Mouse (Mus musculus): Measurements from ENCODE around the gene C2cd5.

Gene C2cd5

DNA sequence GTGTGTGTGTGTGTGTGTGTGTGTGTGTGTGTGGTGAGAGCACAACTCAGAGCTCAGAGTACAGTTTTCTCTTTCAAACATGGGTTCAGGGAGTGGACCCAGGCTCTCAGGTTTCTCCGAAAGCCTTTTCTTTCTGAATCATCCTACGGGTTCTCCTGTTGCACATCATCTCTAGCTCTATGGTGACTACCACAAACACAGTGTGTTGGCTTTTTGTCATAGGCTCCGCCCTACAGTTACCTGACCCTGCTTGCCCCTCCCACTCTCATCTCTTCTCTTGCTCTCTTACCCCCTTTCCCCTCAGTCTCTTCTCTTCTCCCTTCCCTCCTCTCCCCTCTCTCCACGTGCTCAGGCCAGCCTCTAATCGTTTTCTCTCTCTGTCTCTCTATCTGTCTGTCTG, 15.6 kb upstream of the C2cd5 start:
- DNase-seq (ENCODE audit: low spot score): no peak

GRCm38 (mm10) chr6:143115011-143115445, 15.1 kb upstream of the C2cd5 start:
- DNase-seq (ENCODE audit: low spot score): no peak

GRCm38 (mm10) chr6:143114556-143114955, 14.6 kb upstream of the C2cd5 start:
- DNase-seq (ENCODE audit: low spot score): no peak

DNA sequence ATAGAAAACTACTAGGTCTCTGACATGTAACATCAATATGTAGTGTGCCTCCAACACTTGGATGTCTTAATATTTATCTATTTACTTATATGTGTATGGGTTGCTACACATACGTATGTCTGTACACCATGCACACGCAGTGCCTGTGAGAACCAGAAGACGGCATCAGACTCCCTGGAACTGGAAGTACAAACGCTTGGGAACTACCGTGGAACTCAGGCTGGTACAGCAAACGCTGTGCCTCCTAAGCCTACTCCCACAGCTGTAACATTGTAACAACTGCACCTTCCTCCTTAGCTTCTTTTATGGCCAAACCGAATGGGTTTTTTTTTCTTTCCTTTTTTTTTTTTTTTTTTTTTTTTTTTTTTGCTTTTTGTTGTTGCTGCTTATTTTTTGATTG, 10.4 kb upstream of the C2cd5 start:
- DNase-seq (ENCODE audit: low spot score): no peak

DNA sequence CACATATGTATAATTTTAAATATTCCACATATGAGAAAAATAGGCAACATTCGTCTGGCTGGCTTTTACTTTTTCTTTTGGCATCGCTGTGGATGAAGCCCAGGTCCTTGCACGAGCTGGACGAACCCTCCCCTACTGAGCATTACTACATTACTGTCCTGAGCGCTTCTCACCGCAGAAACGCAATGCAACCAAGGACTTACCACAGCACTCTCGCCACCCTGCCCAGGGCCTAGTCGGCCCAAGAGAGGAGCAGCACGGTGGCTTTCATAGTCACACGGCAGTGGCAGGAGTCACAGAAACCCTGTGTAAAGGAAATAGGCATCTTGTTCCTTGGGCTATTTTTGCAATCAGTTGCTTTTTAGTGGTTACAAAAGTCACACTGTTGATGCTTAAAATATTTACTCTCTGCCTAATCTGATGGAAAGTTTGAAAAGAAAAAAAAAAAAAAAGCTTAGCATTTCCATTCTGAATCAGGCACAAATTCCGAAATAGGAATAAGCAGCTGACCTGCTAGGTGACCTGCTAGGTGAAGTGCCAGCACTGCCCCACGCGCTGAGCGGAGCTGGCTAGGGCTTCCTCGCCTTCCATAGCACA, 9.8 kb upstream of the C2cd5 start:
- DNase-seq (ENCODE audit: low spot score): no peak

DNA sequence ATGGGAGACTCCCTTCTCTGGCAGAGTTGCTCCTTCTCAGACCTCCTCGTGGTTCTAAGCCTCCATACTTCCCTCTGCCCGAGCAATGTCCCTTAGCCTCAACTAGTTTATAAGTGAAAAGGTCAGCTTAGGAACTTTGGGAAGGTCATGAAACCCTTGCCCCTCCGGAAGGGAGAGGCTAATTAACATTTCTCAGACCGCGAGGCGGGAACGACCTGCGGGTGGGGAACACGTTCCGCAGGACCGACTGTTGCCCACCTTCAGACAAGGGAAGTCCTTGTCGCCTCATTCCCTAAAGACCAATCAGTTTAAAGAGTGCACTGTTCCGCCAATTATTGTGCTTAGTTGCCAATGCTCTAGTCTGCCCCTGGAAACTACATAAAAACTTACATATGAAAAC, 8.1 kb upstream of the C2cd5 start:
- DNase-seq (ENCODE audit: low spot score): no peak

DNA sequence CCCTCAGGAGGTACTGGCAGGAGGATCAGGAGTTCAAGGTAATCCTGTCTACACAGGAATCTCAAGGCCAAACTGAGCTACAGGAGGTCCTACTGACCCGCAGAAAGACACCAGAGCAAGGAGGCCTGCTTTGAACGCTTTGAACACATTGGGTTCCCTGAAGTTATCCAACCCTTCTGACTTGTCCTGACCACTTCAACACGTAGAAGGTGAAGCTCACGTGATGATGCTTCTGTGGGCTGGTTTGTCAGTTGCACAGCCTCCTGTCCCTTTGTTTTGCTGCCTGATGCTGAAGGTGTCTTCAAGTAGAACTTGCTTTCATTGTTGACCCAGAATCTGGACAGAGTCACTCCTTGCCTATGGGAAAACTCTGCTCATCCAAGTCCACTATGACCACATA, 7.7 kb upstream of the C2cd5 start:
- DNase-seq (ENCODE audit: low spot score): no peak

DNA sequence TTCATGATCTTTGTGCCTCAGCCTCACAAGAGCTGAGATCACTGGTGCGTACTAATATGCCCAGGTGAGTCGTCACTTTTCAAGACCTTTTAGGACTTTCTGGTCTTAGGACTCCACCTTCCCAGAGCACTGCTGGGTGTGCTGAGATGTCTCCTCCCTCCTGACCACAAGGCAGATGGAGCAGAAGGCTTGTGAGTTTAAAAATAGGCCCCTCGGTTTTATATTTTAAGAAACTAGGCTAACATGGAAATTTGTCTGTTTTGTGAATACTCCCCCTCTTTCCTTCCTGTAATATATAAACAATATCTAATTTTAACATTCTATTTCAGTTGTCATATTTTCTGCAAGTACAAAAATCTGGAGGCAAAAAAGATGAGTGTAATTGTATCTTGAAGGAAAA, 5.8 kb upstream of the C2cd5 start:
- no peak for DNase-seq (ENCODE audit: low spot score)

- DNase-seq (ENCODE audit: low spot score): no peak
Observed at GRCm38 (mm10) chr6:143103981-143104680, 4.2 kb upstream of the C2cd5 start.

- no peak for DNase-seq (ENCODE audit: low spot score)
Observed at GRCm38 (mm10) chr6:143100478-143101115, 656 bp upstream of the C2cd5 start.

GRCm38 (mm10) chr6:143099281-143099680, 660 bp downstream of the C2cd5 start:
- no peak for DNase-seq (ENCODE audit: low spot score)

DNA sequence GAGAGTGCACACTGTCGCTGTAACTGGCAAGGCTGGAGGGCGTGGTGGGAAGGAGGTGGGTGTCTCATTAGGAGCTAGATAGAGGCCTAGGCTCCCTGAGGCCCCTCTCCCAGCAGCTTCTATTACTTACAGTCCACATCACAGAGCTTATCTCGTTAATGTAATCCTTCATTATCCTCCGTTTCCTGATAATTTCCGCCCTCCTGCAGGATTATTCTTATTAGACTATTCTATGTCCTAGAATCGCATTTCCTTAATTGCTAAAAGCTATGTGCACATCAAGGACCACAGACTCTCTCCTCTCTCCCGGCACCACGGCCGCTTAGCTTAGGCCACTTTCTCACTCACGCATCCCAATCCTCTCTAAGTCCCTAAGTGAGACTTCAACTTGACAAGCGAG, 4.8 kb downstream of the C2cd5 start:
- DNase-seq (ENCODE audit: low spot score): no peak

- no peak for DNase-seq (ENCODE audit: low spot score)
Observed at GRCm38 (mm10) chr6:143092856-143093255, 7.1 kb downstream of the C2cd5 start.

DNA sequence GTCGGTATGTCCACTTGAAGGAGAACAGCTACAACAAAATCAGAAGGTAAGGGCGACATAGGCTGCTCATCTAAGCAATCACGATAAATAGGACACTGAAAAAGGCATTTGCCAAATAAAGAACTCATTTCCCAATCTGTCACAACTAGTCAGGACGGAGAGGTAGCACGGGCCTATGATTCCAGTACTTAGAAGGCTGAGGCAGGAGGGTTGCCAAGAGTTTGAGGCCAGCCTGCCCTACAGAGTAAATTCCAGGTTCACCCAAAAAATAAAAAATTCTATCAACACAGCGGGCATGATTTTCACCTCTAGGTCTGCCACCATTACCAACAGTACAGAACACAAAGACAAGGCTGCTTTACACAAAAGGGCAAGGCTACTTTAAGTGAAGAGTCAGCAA, 8.9 kb downstream of the C2cd5 start:
- no peak for DNase-seq (ENCODE audit: low spot score)

DNA sequence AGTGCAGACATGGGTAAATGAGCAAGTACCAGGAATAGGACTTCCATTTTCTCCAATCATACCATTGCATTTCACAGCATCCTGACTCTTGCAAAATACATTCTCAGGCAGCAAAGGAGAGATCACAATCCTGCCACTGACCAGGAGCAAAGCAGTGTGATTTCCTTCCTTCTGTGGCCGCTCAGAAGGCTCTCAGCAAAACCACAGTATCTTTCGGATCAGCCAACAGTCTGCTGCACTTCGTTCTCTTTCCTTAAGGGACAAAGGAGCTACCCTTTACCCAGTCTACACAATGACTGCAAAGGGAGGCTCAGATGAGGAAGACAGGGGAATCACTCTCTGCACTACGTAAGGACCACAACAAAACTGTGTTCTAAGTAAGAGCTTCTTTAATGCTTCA, 12.6 kb downstream of the C2cd5 start:
- DNase-seq (ENCODE audit: low spot score): no peak

- no peak for DNase-seq (ENCODE audit: low spot score)
Observed at GRCm38 (mm10) chr6:143085898-143086297, 14.0 kb downstream of the C2cd5 start.

DNA sequence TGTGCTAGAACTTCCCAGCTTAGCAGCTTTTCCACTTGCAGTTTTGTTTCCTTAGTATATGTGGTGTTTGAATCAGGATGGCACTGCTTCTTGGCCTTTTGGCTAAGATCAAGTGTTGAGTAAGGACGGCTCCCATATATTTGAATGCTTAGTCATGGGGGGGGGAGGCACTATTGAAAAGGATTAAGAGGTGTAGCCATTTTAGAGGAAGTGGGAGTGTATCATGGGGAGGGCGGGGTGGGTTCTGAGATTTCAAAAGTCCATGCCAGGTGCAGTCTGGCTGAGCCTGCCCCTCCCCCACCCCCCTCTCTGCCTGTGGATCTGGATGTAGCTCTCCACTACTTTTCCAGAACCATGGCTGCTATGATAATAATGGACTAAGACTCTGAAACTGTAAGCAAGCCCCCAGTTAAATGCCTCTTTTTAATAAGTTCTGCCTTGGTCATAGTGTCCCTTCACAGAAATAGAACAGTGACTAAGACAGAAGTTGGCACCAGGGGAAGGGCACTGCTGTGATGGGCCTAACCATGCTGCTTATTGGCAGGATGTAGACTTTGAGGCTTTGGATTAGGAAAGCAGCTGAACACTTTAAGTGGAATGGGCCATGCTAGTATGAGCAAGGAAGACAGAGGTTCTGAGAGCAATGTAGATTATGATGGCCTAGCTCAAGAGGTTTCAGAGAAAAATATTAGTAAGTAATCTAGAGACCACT, 15.5 kb downstream of the C2cd5 start:
- no peak for DNase-seq (ENCODE audit: low spot score)

GRCm38 (mm10) chr6:143081479-143082106, 18.3 kb downstream of the C2cd5 start:
- DNase-seq (ENCODE audit: low spot score): no peak

DNA sequence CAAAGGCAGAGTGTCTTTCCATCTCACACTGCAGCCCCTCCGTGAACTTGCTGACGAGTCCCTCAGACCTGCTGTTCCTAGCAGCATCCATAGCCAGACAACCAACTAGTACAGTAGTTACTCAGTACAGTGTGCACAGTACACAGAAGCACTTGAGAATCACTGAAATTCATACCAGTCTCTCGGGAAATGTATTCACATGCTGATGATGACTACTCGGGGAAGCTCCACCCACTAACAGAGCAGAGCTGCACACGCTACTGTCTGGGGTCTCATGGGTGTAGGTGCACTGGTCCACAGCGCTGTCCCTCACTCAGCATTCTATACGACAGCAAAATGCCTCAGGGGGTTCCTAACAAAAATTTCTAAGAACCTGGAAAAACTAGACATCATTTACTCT, 19.2 kb downstream of the C2cd5 start:
- DNase-seq (ENCODE audit: low spot score): no peak

GRCm38 (mm10) chr6:143079126-143079525, 20.8 kb downstream of the C2cd5 start:
- DNase-seq (ENCODE audit: low spot score): no peak

DNA sequence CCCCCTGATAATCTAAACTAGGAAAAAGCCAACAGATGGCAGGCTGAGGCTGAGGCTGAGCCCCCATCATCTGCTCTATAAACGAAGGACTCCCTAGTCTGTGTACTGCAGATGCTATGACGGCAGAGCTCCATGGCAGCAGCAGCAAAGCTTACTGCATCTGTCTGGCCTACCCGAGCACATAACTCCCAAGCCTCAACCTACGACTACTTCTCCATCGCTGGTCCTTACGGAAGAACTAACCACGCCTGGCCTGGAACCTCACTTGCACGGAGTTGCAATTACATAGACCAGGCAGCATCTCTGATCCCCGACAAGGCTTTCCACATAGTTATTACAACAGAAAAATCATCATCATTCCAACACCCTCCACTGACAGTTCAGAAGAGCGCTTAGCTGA, 23.5 kb downstream of the C2cd5 start:
- DNase-seq (ENCODE audit: low spot score): no peak

DNA sequence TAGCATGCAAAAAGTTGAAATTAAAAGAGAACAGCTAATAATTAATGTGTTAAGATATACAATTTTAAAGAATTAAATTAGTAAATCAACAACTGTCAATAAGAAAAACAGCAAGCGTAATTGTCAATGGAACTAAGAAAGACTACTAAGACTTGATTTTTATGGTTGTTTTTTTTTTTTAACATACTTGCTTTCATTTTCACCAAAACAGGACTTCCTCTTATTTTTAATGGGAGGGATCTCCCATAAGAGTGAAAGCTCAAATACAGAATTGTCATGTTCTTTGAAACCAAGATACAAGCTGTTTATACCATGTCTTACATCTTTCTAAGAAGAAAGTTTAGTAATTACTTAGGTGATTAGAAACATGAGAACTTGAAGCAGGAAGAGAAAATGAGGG, 26.0 kb downstream of the C2cd5 start:
- no peak for DNase-seq (ENCODE audit: low spot score)

DNA sequence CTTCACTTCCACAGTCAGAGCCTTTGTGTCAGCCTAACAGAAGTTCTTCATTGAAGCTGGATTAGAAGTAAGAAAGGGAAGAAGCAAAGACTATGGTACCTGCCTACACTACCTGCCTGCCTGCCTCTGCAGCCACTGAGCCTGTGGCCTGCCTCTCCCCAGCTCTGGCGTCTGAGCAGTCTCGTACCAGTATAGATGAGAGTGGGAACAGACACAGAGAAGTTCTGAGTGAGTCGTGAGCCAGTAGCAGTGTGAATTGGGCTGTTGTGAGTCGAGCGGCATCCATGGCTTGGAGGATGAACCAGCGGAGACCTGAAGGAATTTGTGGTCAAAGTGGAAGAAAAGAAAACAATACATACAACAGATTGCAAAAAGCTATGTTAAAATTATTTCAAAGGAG, 26.5 kb downstream of the C2cd5 start:
- no peak for DNase-seq (ENCODE audit: low spot score)

Measured in left cerebral cortex, adult 11 months (tissue).